Mouse (Mus musculus) heart, embryonic 12.5 days (tissue): ENCODE results near the gene Mcemp1. TPM values are rescaled to one million over a fixed set of nuclear protein-coding genes. Genes with fewer than 3 reads are reported as not detected.

ENCODE experiments used
- ATAC-seq: fragments of 200-750 bp; cut with Nextera tagmentation; 2 replicates; pipeline ENCODE4 v1.8.0; 2017; ENCODE audit warnings: moderate TSS enrichment, moderate library complexity; ENCODE audit not compliant: insufficient number of reproducible peaks, low FRiP score
- H3K27ac ChIP-seq: fragments of 300-500 bp; sonication (generic); 2 replicates; pipeline ENCODE4 v1.5.1; 2016; ENCODE audit warnings: mild to moderate bottlenecking, moderate library complexity; ENCODE audit not compliant: poor library complexity, severe bottlenecking
- H3K27me3 ChIP-seq: fragments of 300-500 bp; sonication (generic); replicated peaks from 2 replicates; pipeline ENCODE4 v1.6.1; 2016; ENCODE audit warnings: mild to moderate bottlenecking, moderate library complexity
- H3K36me3 ChIP-seq: fragments of 300-500 bp; sonication (generic); 2 replicates; pipeline ENCODE4 v1.6.1; 2016; ENCODE audit warnings: mild to moderate bottlenecking, moderate library complexity
- H3K4me1 ChIP-seq: fragments of 300-500 bp; sonication (generic); replicated peaks from 2 replicates; pipeline ENCODE4 v1.6.1; 2016; ENCODE audit warnings: mild to moderate bottlenecking
- H3K4me2 ChIP-seq: fragments of 300-500 bp; sonication (generic); 2 replicates; pipeline ENCODE4 v1.6.1; 2016; ENCODE audit warnings: mild to moderate bottlenecking, moderate library complexity
- H3K4me3 ChIP-seq: fragments of 300-500 bp; sonication (generic); 2 replicates; pipeline ENCODE4 v1.5.1; 2016; ENCODE audit warnings: mild to moderate bottlenecking
- H3K9ac ChIP-seq: fragments of 300-500 bp; sonication (generic); 2 replicates; pipeline ENCODE4 v1.6.1; 2016; ENCODE audit warnings: mild to moderate bottlenecking, moderate library complexity
- H3K9me3 ChIP-seq: fragments of 300-500 bp; sonication (generic); replicated peaks from 2 replicates; pipeline ENCODE4 v1.6.1; 2016; ENCODE audit warnings: mild to moderate bottlenecking, moderate library complexity
- WGBS: fragments of 180-500 bp; shearing (Covaris S2); methylation state at CpG from one replicate; pipeline ENCODE4 v1.1.7; 2016; 5-methylcytosine and 5-hydroxymethylcytosine counted together
- polyA plus RNA-seq: library from polyadenylated mRNA; unstranded; fragments of >200 nt; fragmentation: Nextera tagmentation; extraction: Ambion mirVana; gene quantifications from 2 replicates; pipeline ENCODE4 v1.2.1, GENCODE M21; 2016

Mcemp1 gene
- polyA plus RNA-seq, 1 experiment from 2014 or later, result not detected

DNA sequence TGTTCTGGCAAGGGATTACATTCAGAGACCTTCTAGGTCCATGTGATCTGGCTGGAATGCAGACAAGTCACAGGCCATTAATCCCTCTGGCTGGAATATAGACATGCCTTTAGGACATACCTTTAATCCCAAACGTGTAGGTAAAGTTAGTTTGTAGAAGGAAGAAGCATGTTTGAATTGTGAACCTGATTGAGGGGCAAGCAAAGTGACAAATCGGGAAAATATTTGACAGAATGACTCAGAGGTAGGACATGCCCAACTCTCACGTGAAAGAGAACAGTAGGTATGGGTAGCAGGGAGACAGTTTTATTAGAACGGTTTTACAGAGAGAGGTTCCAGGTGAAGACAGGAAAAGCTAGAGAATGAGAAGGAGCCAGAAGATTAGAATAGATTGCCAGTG, 18.0 kb upstream of the Mcemp1 start:
- 71% methylated on average over 4 of the region's 4 CpGs for WGBS
- H3K27ac ChIP-seq, result no peak overlapping the region
- no peak overlapping the region for H3K4me3 ChIP-seq
- H3K9ac ChIP-seq, result no peak overlapping the region
- peaks cover 6% of the 10 kb centered on the region; the same call in 1 of the 2 replicates for H3K36me3 ChIP-seq
- no peaks in the 10 kb centered on the region for H3K9me3 ChIP-seq
- no peak overlapping the region for H3K4me2 ChIP-seq
- H3K4me1 ChIP-seq, result no peaks in the 10 kb centered on the region
- no peak for ATAC-seq
- no peaks in the 10 kb centered on the region for H3K27me3 ChIP-seq

- no peak overlapping the region for H3K4me3 ChIP-seq
- no peak for ATAC-seq
- WGBS, result 66% methylated on average over 2 of the region's 2 CpGs
- no peaks in the 10 kb centered on the region for H3K36me3 ChIP-seq
- no peaks in the 10 kb centered on the region for H3K4me1 ChIP-seq
- H3K9ac ChIP-seq, result no peak overlapping the region
- no peak overlapping the region for H3K27ac ChIP-seq
- no peaks in the 10 kb centered on the region for H3K9me3 ChIP-seq
- H3K4me2 ChIP-seq, result no peak overlapping the region
- no peaks in the 10 kb centered on the region for H3K27me3 ChIP-seq
These were observed 17.3 kb upstream of the Mcemp1 start for GRCm38 (mm10) chr8:3648268-3648667.

- Histone ChIP-seq H3K9me3 (no peaks in the 10 kb centered on the region), H3K4me2 (peak overlapping the region; percentile 17; the same call in 1 of the 2 replicates), H3K27ac (no peak overlapping the region), H3K27me3 (no peaks in the 10 kb centered on the region), H3K9ac (no peak overlapping the region), H3K36me3 (no peaks in the 10 kb centered on the region), H3K4me3 (no peak overlapping the region), H3K4me1 (no peaks in the 10 kb centered on the region)
- no peak for ATAC-seq
- 52% methylated on average over 1 of the region's 1 CpGs for WGBS
These were observed 16.6 kb upstream of the Mcemp1 start for GRCm38 (mm10) chr8:3648990-3649389.

GRCm38 (mm10) chr8:3652845-3653244, 12.7 kb upstream of the Mcemp1 start:
- 60% methylated on average over 3 of the region's 3 CpGs for WGBS

DNA sequence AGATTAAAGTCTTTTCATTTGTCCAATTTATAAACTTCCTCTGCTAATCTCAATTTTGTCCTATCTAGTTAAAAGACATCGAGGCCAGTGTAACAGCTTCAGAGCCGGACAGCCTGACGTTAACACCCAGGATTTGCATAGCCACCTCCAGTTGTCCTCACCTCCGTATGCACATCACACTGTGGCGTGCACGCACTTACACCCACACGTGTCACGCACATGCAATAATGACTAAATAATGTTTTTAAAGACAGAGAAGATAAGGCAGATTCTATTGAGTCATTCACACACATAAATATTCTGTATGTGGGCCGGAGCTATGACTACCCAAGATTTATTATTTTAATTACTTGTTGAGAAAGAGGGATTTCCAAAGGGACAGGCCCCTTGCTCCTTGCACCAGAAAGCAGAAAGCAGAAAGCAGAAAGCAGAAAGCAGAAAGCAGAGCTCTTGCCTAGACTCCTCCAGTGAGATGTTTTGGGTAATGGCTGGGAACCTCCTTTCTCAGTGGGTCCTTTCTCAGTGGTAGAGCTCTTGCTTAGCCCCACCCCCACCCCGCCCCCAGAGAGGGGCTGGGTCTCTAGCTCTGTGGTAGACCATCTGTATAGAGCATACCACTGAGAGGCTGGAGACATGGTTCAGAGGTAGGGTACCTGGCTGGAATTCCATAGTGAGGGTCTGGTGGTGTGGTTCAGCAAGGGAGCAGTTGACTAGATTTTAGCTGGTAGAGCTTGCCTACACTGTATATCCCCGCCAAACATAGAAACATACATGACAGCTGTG, 10.6 kb upstream of the Mcemp1 start:
- Histone ChIP-seq H3K4me3 (no peak overlapping the region), H3K36me3 (no peaks in the 10 kb centered on the region), H3K27ac (no peak overlapping the region), H3K4me2 (no peak overlapping the region), H3K4me1 (no peaks in the 10 kb centered on the region), H3K9me3 (no peaks in the 10 kb centered on the region), H3K27me3 (peaks cover 13% of the 10 kb centered on the region), H3K9ac (no peak overlapping the region)
- no peak for ATAC-seq
- WGBS, result 64% methylated on average over 11 of the region's 11 CpGs

More at GRCm38 (mm10) chr8:3652845-3653244, 12.7 kb upstream of the Mcemp1 start:
- Histone ChIP-seq H3K4me2 (no peak overlapping the region), H3K4me3 (no peak overlapping the region), H3K9ac (no peak overlapping the region), H3K36me3 (no peaks in the 10 kb centered on the region), H3K27me3 (peaks cover 9% of the 10 kb centered on the region), H3K4me1 (no peaks in the 10 kb centered on the region), H3K27ac (no peak overlapping the region), H3K9me3 (no peaks in the 10 kb centered on the region)
- ATAC-seq, result no peak

DNA sequence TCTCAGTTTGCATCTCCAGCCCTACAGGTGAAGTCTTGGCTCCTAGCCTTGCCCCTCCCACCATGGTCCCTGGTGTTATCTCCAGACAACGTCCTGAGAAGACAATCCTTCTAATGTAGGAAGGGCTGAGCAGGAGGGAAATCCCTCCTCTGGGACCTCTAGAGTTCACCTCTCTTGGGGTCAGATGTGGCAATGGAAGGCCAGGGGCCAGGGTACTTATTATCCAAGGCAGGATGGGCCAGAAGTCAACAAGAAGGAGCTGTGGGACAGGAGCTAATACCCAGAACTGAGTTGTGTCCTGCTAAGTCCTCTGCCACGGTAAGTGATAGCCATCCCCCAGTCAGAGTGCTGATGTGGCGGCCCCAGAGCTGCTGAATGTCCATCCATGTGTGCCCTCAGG, 10.0 kb upstream of the Mcemp1 start, which contains the start of gene Retn:
Gene Retn, plus strand, starts transcription at position 245 of the 400 bp plus-strand sequence.
- no peaks in the 10 kb centered on the region for H3K9me3 ChIP-seq
- H3K36me3 ChIP-seq, result no peaks in the 10 kb centered on the region
- H3K4me1 ChIP-seq, result no peaks in the 10 kb centered on the region
- H3K4me3 ChIP-seq, result no peak within 1 kb of the TSS
- WGBS, result 70% methylated on average over 3 of the region's 3 CpGs
- H3K4me2 ChIP-seq, result no peak within 1 kb of the TSS
- H3K9ac ChIP-seq, result no peak within 1 kb of the TSS
- H3K27ac ChIP-seq, result no peak within 1 kb of the TSS
- ATAC-seq, result no peak
- H3K27me3 ChIP-seq, result peaks cover 13% of the 10 kb centered on the region

- no peak overlapping the region for H3K27ac ChIP-seq
- no peaks in the 10 kb centered on the region for H3K9me3 ChIP-seq
- H3K4me2 ChIP-seq, result no peak overlapping the region
- H3K9ac ChIP-seq, result no peak overlapping the region
- H3K36me3 ChIP-seq, result no peaks in the 10 kb centered on the region
- no peak for ATAC-seq
- peaks cover 13% of the 10 kb centered on the region for H3K27me3 ChIP-seq
- no peak overlapping the region for H3K4me3 ChIP-seq
- 35% methylated on average over 7 of the region's 7 CpGs for WGBS
- no peaks in the 10 kb centered on the region for H3K4me1 ChIP-seq
These were observed 8.7 kb upstream of the Mcemp1 start for GRCm38 (mm10) chr8:3656725-3657381.

GRCm38 (mm10) chr8:3660889-3661288, 4.7 kb upstream of the Mcemp1 start:
- no peak overlapping the region for H3K27ac ChIP-seq
- 68% methylated on average over 8 of the region's 8 CpGs for WGBS
- no peak overlapping the region for H3K9ac ChIP-seq
- H3K27me3 ChIP-seq, result peaks cover 13% of the 10 kb centered on the region
- no peaks in the 10 kb centered on the region for H3K9me3 ChIP-seq
- no peak overlapping the region for H3K4me3 ChIP-seq
- H3K36me3 ChIP-seq, result no peaks in the 10 kb centered on the region
- no peak for ATAC-seq
- H3K4me2 ChIP-seq, result no peak overlapping the region
- H3K4me1 ChIP-seq, result no peaks in the 10 kb centered on the region

DNA sequence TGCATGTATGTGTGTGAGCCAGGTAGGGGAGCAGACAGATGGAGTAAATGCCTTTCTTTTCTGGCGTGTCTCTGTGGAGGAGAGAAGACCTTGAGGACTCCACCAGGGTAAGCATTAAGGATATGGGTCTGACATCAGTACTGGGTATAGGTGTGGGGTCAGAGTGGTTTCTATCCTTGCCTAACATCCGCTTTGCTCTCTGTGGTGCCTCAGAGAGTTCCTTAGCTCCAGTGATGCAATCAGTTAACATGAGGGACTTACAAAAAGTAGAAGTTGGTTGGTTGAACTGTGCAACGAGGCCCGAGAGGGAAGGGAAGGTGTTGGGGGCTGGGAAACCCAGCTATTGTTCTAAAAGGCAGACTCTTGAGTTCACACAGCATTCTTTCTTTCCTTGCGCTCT, 1.1 kb upstream of the Mcemp1 start:
- H3K9ac ChIP-seq, result no peak overlapping the region
- H3K27ac ChIP-seq, result no peak overlapping the region
- peaks cover 4% of the 10 kb centered on the region; the same call in 1 of the 2 replicates for H3K27me3 ChIP-seq
- no peak for ATAC-seq
- 51% methylated on average over 5 of the region's 5 CpGs for WGBS
- no peak overlapping the region for H3K4me3 ChIP-seq
- H3K36me3 ChIP-seq, result no peaks in the 10 kb centered on the region
- no peaks in the 10 kb centered on the region for H3K4me1 ChIP-seq
- no peaks in the 10 kb centered on the region for H3K9me3 ChIP-seq
- H3K4me2 ChIP-seq, result no peak overlapping the region

DNA sequence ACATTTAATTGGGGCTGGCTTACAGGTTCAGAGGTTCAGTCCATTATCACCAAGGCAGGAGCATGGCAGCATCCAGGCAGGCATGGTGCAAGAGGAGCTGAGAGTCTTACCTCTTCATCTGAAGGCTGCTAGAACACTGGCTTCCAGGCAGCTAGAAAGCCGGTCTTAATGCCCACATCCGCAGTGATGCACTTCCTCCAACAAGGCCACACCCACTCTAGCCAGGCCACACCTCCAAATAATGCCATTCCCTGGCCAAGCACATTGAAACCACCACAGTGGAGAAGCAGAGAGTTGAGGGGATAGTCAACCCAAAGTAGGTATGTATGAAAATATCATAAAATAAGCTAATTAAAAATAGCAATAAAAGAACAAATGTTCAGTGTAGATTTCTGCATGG, 4.8 kb downstream of the Mcemp1 start:
- H3K4me3 ChIP-seq, result no peak overlapping the region
- WGBS, result 71% methylated on average over 2 of the region's 2 CpGs

DNA sequence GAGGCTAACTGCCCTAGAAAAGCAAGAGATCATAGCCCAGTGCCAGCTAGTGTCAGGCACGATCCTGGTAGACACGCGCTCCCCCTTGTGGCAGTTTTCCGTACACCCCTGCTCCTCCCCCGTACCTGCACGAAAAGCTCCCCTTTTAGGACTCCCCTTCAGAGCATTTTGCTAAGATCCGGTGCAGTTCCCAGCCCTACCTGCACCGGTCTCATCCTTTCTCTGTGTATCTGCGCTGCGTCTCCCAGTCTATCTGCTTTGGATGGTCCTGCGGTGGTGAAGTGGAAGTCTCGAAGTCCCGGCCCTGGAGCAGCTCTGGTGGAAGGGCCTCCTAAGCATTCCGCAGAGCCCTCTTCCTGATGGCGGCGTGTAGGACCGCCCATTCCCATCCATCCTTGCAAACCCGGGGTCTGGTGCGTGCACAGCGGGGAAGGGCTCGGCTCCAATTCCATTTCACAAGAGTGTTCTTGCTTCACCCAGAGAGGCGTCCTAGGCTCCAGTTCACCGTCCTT, 6.5 kb downstream of the Mcemp1 start, which contains the start of gene Fcor:
Gene Fcor, minus strand, starts transcription at position 383 of the 512 bp plus-strand sequence.
- Histone ChIP-seq H3K9ac (peak within 1 kb of the TSS; percentile 69), H3K9me3 (no peaks in the 10 kb centered on the region), H3K36me3 (no peaks in the 10 kb centered on the region), H3K27ac (no peak within 1 kb of the TSS), H3K4me3 (peak within 1 kb of the TSS; percentile 66), H3K27me3 (no peaks in the 10 kb centered on the region; the same call in 1 of the 2 replicates), H3K4me2 (peak within 1 kb of the TSS; percentile 69), H3K4me1 (peaks cover 4% of the 10 kb centered on the region; the same call in 1 of the 2 replicates)
- WGBS, result under 1% methylated on average over 23 of the region's 23 CpGs
- ATAC-seq, result peak; percentile 75

More for the DNA sequence above, 4.8 kb downstream of the Mcemp1 start:
- 0 out of 2 replicates have a peak, but pooled peaks cover 4% of the 10 kb centered on the region for H3K4me1 ChIP-seq
- no peaks in the 10 kb centered on the region for H3K36me3 ChIP-seq
- no peaks in the 10 kb centered on the region for H3K9me3 ChIP-seq
- no peak overlapping the region for H3K27ac ChIP-seq
- H3K9ac ChIP-seq, result no peak overlapping the region
- no peak for ATAC-seq
- peaks cover 4% of the 10 kb centered on the region; the same call in 1 of the 2 replicates for H3K27me3 ChIP-seq
- H3K4me2 ChIP-seq, result no peak overlapping the region
